Mouse (Mus musculus) cerebellum, adult 11-12 months (tissue): ENCODE data around the gene Sco1.
A peak's percentile ranks its signal among the peaks of the same experiment; 100 is the strongest.

Experiments
- DNase-seq: peaks from one replicate; pipeline ENCODE4 v3.0.0; 2022

Sco1 gene

GRCm38 (mm10) chr11:67044959-67045358 lies 7.5 kb upstream of the Sco1 start:
- DNase-seq = no peak

GRCm38 (mm10) chr11:67047199-67047598 lies 5.3 kb upstream of the Sco1 start:
- no peak for DNase-seq

- DNase-seq = no peak
Measured at GRCm38 (mm10) chr11:67048496-67048895, 4.0 kb upstream of the Sco1 start.

- DNase-seq = no peak
Measured at GRCm38 (mm10) chr11:67049256-67049655, 3.2 kb upstream of the Sco1 start.

- no peak for DNase-seq
Measured at GRCm38 (mm10) chr11:67051676-67052320, 672 bp upstream of the Sco1 start.

GRCm38 (mm10) chr11:67054754-67055365 lies 2.4 kb downstream of the Sco1 start:
- DNase-seq = no peak

- DNase-seq = no peak
Measured at GRCm38 (mm10) chr11:67061311-67061710, 8.8 kb downstream of the Sco1 start.

GRCm38 (mm10) chr11:67062726-67063125 lies 10.3 kb downstream of the Sco1 start:
- DNase-seq = no peak

GRCm38 (mm10) chr11:67067741-67068140 lies 15.3 kb downstream of the Sco1 start:
- DNase-seq = no peak

- DNase-seq = no peak
Measured at GRCm38 (mm10) chr11:67072615-67073130, 20.2 kb downstream of the Sco1 start.

GRCm38 (mm10) chr11:67075036-67075435 lies 22.6 kb downstream of the Sco1 start:
- no peak for DNase-seq

GRCm38 (mm10) chr11:67076781-67077180 lies 24.3 kb downstream of the Sco1 start:
- DNase-seq = no peak

GRCm38 (mm10) chr11:67077435-67077834 lies 25.0 kb downstream of the Sco1 start:
- DNase-seq = no peak

- no peak for DNase-seq
Measured at GRCm38 (mm10) chr11:67078000-67078399, 25.5 kb downstream of the Sco1 start, which contains the start of gene Myh3. Gene Myh3, plus strand, starts transcription at chr11:67078300.

GRCm38 (mm10) chr11:67078888-67079287 lies 26.4 kb downstream of the Sco1 start:
- DNase-seq = no peak

- DNase-seq = no peak
Measured at GRCm38 (mm10) chr11:67079740-67080139, 27.3 kb downstream of the Sco1 start.

- peak; percentile 39 for DNase-seq
Measured at GRCm38 (mm10) chr11:67080168-67080567, 27.7 kb downstream of the Sco1 start.

GRCm38 (mm10) chr11:67081125-67081649 lies 28.7 kb downstream of the Sco1 start:
- DNase-seq = no peak

- no peak for DNase-seq
Measured at GRCm38 (mm10) chr11:67082188-67082587, 29.7 kb downstream of the Sco1 start.

GRCm38 (mm10) chr11:67082793-67083192 lies 30.3 kb downstream of the Sco1 start:
- DNase-seq = no peak

- no peak for DNase-seq
Measured at GRCm38 (mm10) chr11:67083239-67083638, 30.8 kb downstream of the Sco1 start.

- no peak for DNase-seq
Measured at GRCm38 (mm10) chr11:67083712-67084340, 31.4 kb downstream of the Sco1 start.

- peak; percentile 36 for DNase-seq
Measured at GRCm38 (mm10) chr11:67085489-67085888, 33.0 kb downstream of the Sco1 start.
